Mouse (Mus musculus) hindbrain, embryonic 11.5 days (tissue): Measurements from ENCODE around the gene Pcbp1. TPM values are rescaled to one million over a fixed set of nuclear protein-coding genes. Genes with fewer than 3 reads are reported as not detected.
A peak's percentile ranks its signal among the peaks of the same experiment; 100 is the strongest.

Source experiments
- ATAC-seq: fragments of 200-750 bp; cut with Nextera tagmentation; 2 replicates; pipeline ENCODE4 v1.8.0; 2017; ENCODE audit warnings: mild to moderate bottlenecking, moderate TSS enrichment, moderate library complexity; ENCODE audit not compliant: low FRiP score
- DNase-seq: peaks from one replicate; pipeline ENCODE4 v3.0.0-alpha.2; 2015; ENCODE audit warnings: low spot score
- H3K27ac ChIP-seq: fragments of 300-500 bp; sonication (generic); 2 replicates; pipeline ENCODE4 v1.5.1; 2014; ENCODE audit warnings: mild to moderate bottlenecking, low read depth, low read length
- H3K27me3 ChIP-seq: fragments of 300-500 bp; sonication (generic); 2 replicates; pipeline ENCODE4 v1.6.1; 2014; ENCODE audit warnings: mild to moderate bottlenecking, low read length, moderate library complexity, mixed read lengths; ENCODE audit not compliant: control insufficient read depth, insufficient read depth
- H3K36me3 ChIP-seq: fragments of 300-500 bp; sonication (generic); 2 replicates; pipeline ENCODE4 v1.6.1; 2014; ENCODE audit warnings: mild to moderate bottlenecking, low read length, moderate library complexity, mixed read lengths; ENCODE audit not compliant: control insufficient read depth, insufficient read depth
- H3K4me1 ChIP-seq: fragments of 300-500 bp; sonication (generic); replicated peaks from 2 replicates; pipeline ENCODE4 v1.6.1; 2014; ENCODE audit warnings: low read length, mixed read lengths; ENCODE audit not compliant: control insufficient read depth, insufficient read depth
- H3K4me2 ChIP-seq: fragments of 300-500 bp; sonication (generic); replicated peaks from 2 replicates; pipeline ENCODE4 v1.6.1; 2014; ENCODE audit warnings: mild to moderate bottlenecking, low read depth, low read length
- H3K4me3 ChIP-seq: fragments of 300-500 bp; sonication (generic); 2 replicates; pipeline ENCODE4 v1.5.1; 2014; ENCODE audit warnings: low read depth, low read length
- H3K9ac ChIP-seq: fragments of 300-500 bp; sonication (generic); 2 replicates; pipeline ENCODE4 v1.6.1; 2014; ENCODE audit warnings: low read depth, low read length
- H3K9me3 ChIP-seq: fragments of 300-500 bp; sonication (generic); 2 replicates; pipeline ENCODE4 v1.6.1; 2016; ENCODE audit warnings: low read length; ENCODE audit not compliant: control insufficient read depth
- WGBS: fragments of 180-500 bp; shearing (Covaris S2); extraction: QIAGEN DNeasy Blood & Tissue Kit; methylation state at CpG from one replicate; pipeline ENCODE4 v1.1.7; 2014; 5-methylcytosine and 5-hydroxymethylcytosine counted together
- polyA plus RNA-seq: library from polyadenylated mRNA; unstranded; fragments of >200 nt; fragmentation: Nextera tagmentation; extraction: Ambion mirVana; gene quantifications from 2 replicates; pipeline ENCODE4 v1.2.1, GENCODE M21; 2014

The Pcbp1 gene
- polyA plus RNA-seq, 1 experiment from 2014 or later, result 382 TPM

DNA sequence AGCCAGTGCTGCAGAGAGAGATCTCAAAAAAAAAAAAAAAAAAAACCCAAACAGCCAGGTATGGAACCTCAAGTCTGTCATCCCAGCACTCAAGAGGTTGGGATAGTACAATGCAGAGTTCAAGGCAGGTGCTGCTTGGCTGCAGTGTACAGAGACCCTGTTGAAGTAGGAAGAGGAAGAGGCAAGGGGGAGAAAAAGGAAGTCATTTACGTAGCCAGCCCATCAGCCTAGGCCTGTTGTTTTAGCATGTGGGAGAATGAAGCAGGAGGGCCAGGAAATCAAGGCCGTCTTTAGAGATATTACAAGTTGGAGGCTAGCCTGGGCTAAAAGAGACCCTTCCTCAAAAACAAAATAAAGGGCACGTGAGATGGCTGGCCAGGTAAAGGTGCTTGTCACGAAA is 22.6 kb downstream of the Pcbp1 start:
- Histone ChIP-seq H3K4me1 (no peaks in the 10 kb centered on the region), H3K27me3 (no peaks in the 10 kb centered on the region), H3K4me3 (no peak overlapping the region), H3K27ac (no peak overlapping the region), H3K9ac (no peak overlapping the region), H3K36me3 (no peaks in the 10 kb centered on the region), H3K4me2 (no peak overlapping the region), H3K9me3 (no peaks in the 10 kb centered on the region)
- ATAC-seq, result no peak
- 85% methylated on average over 4 of the region's 4 CpGs for WGBS
- no peak for DNase-seq

DNA sequence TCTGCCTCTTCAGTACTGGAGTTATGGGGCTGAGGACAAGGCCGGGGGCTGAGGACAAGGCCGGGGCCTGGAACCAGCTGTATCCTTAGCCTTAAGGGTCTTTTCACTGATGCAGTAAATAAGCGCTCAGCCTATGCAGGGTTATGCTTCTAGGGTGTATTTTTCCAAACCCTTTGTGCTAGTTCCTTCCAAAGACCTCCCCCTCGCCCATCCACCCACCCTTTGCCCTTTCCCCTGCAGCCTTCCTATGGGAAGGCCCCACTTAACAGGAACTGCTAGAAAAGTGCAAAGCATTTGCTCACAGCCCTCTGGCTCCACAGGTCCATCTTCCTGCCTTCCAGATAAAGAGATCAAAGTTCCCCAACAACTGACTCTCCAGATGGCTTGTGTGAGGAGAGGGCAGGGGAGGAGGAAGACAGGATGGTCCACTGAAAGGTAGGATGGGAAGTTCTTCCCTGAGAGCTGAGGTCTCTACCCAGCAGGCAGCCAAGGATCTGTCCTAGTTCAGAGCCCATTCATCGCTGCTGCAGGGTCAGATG is 26.5 kb downstream of the Pcbp1 start:
- H3K4me1 ChIP-seq, result no peaks in the 10 kb centered on the region
- H3K4me3 ChIP-seq, result no peak overlapping the region
- H3K9me3 ChIP-seq, result no peaks in the 10 kb centered on the region
- no peaks in the 10 kb centered on the region for H3K36me3 ChIP-seq
- H3K9ac ChIP-seq, result no peak overlapping the region
- H3K4me2 ChIP-seq, result no peak overlapping the region
- DNase-seq (no peak), ATAC-seq (no peak)
- no peak overlapping the region for H3K27ac ChIP-seq
- WGBS, result 76% methylated on average over 5 of the region's 5 CpGs
- H3K27me3 ChIP-seq, result no peaks in the 10 kb centered on the region

DNA sequence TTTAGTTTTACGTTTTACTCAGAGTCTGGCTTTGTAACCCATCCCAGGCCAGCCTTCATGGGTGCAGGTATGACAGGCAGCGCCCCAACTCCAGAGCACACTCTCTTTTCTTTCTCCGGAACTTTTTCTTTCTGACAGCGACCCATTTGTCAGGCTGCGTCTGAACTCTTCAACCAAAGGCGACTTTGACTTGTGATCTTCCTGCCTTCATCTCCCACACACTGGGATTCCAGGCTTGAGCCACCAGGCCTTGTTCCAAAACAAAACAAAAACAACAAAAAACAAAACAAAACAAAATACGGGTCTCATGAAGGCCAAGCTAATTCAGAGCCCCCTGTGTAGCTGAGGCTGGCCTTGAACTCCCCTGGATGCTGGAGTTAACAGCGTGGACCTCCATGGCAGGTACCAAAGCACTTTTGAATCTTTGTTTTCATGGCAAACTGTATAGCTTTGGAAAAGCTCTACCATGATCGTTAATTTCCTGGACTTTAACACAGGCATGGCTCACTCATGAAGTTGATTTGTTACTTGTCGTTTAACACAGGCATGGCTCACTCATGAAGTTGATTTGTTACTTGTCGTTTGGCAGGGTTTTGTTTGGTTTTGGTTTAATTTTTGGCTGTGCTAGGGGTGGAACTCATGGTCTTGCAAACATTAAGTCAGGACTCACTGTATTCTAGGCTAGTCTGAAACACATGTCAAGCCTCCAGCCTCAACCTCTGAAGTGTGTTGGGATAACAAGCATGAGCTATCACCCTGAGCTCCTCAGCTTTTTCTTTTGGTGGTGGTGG is 28.0 kb downstream of the Pcbp1 start:
- H3K4me3 ChIP-seq, result no peak overlapping the region
- H3K27me3 ChIP-seq, result no peaks in the 10 kb centered on the region
- no peaks in the 10 kb centered on the region for H3K9me3 ChIP-seq
- DNase-seq (no peak), ATAC-seq (no peak)
- H3K9ac ChIP-seq, result no peak overlapping the region
- H3K36me3 ChIP-seq, result no peaks in the 10 kb centered on the region
- no peak overlapping the region for H3K4me2 ChIP-seq
- no peak overlapping the region for H3K27ac ChIP-seq
- WGBS, result 74% methylated on average over 11 of the region's 11 CpGs
- no peaks in the 10 kb centered on the region for H3K4me1 ChIP-seq

DNA sequence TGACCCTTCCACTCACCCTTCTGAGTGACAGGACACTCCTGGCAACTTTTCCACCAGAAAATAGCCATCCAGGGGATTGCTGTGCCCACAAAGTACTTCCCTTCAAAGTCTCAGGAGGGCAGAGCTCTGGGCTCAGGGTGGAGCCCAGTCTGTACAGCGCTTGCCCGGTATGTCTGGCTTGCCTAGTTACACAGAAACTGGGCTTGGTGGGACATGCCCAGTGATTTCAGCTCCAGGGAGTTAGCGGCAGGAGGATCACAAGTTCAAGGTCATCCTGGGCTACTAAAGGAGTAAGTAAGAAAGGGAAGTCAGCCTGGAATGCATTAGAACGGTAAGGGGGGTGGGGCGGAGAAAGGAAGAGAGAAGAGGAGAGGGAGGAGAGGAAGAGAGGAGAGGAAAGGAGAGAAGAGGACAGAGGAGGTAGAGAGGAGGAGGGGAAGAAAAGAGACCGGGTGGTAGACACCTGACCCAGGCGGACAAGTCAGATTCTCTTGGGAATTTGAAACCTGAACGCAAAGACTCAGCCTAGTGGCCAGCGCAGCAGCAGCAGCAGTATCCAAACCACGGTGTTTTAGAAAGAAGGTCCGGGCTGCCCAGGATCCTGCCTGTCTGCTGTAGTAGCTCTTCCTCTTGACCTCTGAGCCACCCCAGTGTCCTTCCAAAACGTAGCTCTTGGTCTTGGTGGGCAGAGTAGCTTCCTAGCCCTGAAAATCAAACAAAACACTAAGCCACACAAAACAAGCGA is 28.9 kb downstream of the Pcbp1 start:
- Histone ChIP-seq H3K9me3 (no peaks in the 10 kb centered on the region), H3K4me3 (no peak overlapping the region), H3K27ac (no peak overlapping the region), H3K4me2 (no peak overlapping the region), H3K9ac (no peak overlapping the region), H3K4me1 (no peaks in the 10 kb centered on the region), H3K36me3 (no peaks in the 10 kb centered on the region), H3K27me3 (no peaks in the 10 kb centered on the region)
- WGBS, result 27% methylated on average over 13 of the region's 13 CpGs
- peak; percentile 39 for DNase-seq
- no peak for ATAC-seq

DNA sequence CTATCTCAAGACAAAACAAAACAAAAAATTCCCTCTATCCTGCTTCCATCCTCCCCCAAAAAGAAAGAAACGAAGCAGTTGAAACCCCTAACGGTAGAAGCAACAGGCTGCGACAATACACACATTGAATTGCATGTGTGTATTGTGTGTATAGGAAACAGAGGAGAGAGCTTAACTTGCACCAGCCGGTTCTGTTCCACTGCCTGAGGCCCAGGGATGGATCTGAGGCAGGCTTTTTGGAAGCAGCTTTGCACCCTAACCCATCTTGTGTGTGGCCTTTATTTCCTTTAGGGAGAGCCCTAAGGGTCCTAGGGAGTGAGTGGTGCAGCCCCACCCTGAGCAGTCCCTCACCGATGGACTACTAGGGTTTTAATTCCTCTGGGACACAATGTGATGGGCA is 29.5 kb downstream of the Pcbp1 start:
- H3K27ac ChIP-seq, result no peak overlapping the region; the same call in 1 of the 2 replicates
- 77% methylated on average over 5 of the region's 5 CpGs for WGBS
- no peaks in the 10 kb centered on the region for H3K9me3 ChIP-seq
- H3K36me3 ChIP-seq, result no peaks in the 10 kb centered on the region
- ATAC-seq (no peak), DNase-seq (no peak)
- H3K4me2 ChIP-seq, result no peak overlapping the region
- H3K9ac ChIP-seq, result no peak overlapping the region
- H3K27me3 ChIP-seq, result no peaks in the 10 kb centered on the region
- no peak overlapping the region for H3K4me3 ChIP-seq
- no peaks in the 10 kb centered on the region for H3K4me1 ChIP-seq

DNA sequence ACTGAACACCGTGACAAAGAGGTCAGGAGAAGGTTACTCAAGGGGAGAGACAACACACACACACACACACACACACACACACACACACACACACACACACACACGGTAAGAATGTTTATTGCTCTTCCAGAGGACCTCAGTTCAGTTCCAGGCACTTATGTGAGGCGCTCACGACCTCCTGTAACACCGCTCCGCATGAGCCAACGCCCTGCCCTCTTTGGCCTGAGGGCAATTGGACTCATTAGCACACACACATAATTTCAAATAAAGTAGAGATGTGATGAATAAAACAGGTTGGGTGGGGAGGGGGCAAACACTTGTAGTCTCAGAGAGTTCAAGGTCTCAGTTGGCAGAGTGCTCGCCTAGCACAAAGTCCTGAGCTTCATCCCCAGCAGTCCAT is 30.0 kb downstream of the Pcbp1 start:
- H3K9me3 ChIP-seq, result no peaks in the 10 kb centered on the region
- 78% methylated on average over 8 of the region's 8 CpGs for WGBS
- DNase-seq, result no peak
- H3K27me3 ChIP-seq, result no peaks in the 10 kb centered on the region
- H3K27ac ChIP-seq, result no peak overlapping the region
- H3K9ac ChIP-seq, result no peak overlapping the region
- no peak overlapping the region for H3K4me3 ChIP-seq
- H3K36me3 ChIP-seq, result no peaks in the 10 kb centered on the region
- no peak overlapping the region for H3K4me2 ChIP-seq
- ATAC-seq, result no peak
- no peaks in the 10 kb centered on the region for H3K4me1 ChIP-seq

DNA sequence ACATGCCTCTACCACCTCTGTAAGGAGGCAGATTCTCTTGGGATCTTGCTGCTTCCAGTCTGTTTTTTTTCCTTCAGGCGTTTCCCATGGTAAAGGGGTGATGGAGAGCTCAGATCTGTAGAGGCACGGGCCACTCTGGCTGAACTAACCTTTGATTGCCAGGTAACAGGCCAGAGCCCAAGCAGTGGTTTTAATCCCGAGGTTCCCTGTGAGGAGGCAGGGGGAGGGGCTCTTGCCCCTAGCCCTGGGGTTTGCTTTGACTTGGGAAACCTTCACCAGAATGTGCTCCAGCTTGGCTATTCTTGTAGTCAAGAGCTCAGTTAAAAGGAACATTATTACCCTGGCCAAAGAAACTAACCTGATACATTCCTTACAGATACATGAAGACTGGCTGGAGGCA is 30.5 kb downstream of the Pcbp1 start:
- ATAC-seq, result no peak
- Histone ChIP-seq H3K9ac (no peak overlapping the region), H3K4me2 (no peak overlapping the region), H3K36me3 (no peaks in the 10 kb centered on the region), H3K9me3 (no peaks in the 10 kb centered on the region), H3K27me3 (no peaks in the 10 kb centered on the region), H3K27ac (no peak overlapping the region), H3K4me3 (no peak overlapping the region), H3K4me1 (no peaks in the 10 kb centered on the region)
- 45% methylated on average over 3 of the region's 3 CpGs for WGBS
- DNase-seq, result no peak

DNA sequence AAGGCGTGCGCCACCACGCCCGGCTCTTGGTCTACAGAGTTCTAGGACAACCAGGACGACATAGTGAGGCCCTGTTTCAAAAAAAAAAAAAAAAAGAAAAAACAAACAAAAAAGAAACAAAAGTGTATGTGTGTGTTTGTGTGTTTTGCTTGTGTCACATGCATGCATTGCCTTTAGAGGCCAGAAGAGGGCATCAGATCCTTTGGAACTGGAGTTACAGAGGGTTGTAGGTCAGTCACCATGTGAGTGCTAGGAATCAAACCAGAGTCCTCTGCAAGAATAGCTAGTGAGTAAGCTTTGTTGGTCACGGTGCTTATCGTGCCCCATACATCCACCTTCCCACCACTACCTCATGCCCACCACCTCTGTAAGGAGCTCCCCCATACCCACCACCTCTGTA is 31.4 kb downstream of the Pcbp1 start:
- H3K36me3 ChIP-seq, result no peaks in the 10 kb centered on the region
- H3K9ac ChIP-seq, result no peak overlapping the region
- DNase-seq (no peak), ATAC-seq (no peak)
- WGBS, result 95% methylated on average over 7 of the region's 7 CpGs
- no peaks in the 10 kb centered on the region for H3K27me3 ChIP-seq
- no peak overlapping the region for H3K4me3 ChIP-seq
- H3K4me2 ChIP-seq, result no peak overlapping the region
- H3K9me3 ChIP-seq, result no peaks in the 10 kb centered on the region
- H3K4me1 ChIP-seq, result no peaks in the 10 kb centered on the region
- no peak overlapping the region for H3K27ac ChIP-seq
